Mouse (Mus musculus) left cerebral cortex, postnatal 36 days (tissue): ENCODE data around the gene Cplx1. TPM values are rescaled to one million over a fixed set of nuclear protein-coding genes. Genes with fewer than 3 reads are reported as not detected.
"Not testable (repeated sequence)": the region's sequence is repeated elsewhere in the genome, so short reads cannot be mapped to it uniquely, and the experiment has no call there.

ENCODE experiments used
- DNase-seq, 2 experiments: peaks; one replicate each; pipeline ENCODE4 v3.0.0; 2021 to 2022; ENCODE audit warnings: low spot score in 2 of 2, mixed read lengths in 1 of 2
- intact Hi-C: fragments of 180-260 bp; cut with DNase I; formaldehyde crosslinking; loops from one replicate; pipeline ENCODE4 v1.15.1; 2025
- total RNA-seq, 2 experiments: library from RNA; stranded (reverse); gene quantifications; 2 replicates each; pipeline ENCODE4 v1.2.3; 2021

Cplx1 gene
- total RNA-seq, 2 experiments from 2014 or later = 644 to 792 TPM

DNA sequence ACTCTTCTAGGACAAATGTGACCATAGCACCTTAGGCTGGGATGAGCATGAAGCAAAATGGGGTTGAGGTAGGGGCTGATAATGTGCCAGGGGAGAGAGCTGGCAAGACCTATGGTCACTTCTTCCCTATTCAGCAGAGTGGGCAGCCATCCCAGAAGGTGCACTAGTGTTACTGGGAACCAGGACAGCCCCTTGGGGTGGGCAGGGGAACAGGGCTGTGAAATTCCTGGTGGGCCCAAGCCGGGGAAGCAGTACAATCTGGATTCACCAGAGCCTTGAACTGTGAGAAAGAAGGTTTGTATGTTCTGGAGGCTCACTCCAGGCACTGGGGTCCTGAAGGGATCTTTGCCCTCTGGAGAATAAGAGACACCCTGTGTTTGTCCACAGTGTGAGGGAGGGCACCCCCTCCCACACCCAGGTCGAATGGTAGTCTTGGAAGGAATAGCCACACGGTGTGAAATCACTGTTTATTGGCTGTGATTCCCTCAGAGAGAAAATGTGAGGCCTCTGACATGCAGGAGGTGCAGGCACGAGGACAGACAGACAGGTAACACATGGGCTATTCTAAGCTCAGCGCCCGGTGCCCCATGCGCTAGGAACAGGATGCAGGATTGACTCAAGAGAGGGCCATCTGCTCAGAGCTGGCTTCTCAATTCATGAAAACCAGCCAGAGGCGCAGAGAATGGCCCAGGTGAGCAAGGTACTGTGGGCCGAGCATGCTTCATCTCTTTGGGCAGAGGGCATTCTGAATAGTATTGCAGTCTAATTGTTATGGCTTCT, 31.5 kb downstream of the Cplx1 start:
- DNase-seq = no peak
- intact Hi-C loops = no loop called here

DNA sequence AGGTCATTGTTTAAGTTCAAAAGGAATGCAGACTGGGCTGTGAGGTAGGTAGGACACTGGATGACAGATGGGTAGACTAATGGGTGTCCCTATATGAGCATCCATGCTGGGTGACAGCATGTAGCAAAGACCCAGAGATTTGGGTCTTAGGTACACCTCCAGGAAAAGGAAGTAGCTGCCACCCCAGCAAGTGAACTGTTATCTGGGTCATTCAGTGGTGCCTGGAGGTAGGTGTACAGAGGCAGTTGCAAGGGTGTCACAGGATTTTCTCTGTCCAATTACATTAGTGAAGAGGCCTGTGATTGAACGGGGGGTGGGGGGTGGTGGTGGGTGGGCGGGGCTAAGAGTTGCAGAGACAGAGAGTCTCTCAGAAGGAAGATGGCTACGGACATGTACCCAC, 33.2 kb downstream of the Cplx1 start:
- intact Hi-C loops = no loop called here
- DNase-seq = no peak

DNA sequence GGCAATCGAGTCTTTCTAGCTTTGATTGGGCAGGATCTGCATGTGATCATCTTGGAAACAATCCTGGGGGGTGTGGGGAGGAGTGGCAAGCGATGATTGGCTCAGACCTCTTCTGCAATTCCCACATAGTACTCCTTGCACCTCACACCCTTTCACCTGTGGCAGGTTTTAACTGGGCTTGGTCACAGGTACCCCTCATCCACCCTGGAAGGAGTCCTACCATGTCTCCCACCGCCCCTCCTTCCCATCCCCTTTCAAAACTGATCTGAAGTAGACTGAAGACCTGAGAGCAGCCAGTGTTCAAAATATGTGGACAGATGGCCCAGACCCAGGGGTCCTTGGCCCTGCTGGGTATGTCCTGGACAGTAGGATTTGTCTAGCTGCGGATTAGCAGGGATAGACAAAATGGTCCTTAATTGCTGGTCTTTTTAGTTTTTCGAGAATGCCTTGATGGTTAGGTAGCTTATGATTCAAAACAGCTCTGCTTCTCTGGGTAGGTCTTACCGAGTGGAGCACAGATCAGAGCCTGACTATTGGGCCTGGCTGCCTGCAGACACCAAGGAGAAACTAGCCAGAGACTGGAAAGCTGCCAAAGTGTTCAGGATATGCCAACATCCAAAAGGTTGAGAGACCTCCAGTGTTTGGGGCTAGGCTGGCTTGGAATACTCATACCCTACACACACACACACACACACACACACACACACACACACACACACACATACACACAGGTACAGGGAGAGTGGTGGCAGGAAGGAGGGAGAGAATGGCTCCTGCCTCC, 34.1 kb downstream of the Cplx1 start:
- no peak for DNase-seq
- intact Hi-C loops = no loop called here

DNA sequence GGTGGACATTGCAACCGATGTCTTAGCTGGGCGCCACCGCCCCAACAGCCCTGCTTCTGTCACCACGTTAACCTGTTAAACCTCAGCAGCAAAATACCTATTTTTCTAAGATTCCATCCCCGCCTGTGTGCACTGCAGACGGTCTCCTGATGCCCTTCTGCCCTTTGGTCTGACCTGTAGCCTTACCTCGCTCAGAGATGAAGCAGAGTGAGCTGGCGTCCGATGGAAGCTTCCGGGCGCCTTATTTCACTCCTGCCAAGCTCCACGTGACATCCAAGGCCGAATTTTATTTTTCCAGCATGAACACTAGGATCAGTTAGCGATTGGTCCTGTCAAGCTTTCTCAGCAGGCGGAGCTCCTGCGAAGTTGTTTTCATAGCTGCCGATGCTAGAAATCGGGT, 47.5 kb downstream of the Cplx1 start:
- intact Hi-C loops = no loop called here
- DNase-seq = no peak

DNA sequence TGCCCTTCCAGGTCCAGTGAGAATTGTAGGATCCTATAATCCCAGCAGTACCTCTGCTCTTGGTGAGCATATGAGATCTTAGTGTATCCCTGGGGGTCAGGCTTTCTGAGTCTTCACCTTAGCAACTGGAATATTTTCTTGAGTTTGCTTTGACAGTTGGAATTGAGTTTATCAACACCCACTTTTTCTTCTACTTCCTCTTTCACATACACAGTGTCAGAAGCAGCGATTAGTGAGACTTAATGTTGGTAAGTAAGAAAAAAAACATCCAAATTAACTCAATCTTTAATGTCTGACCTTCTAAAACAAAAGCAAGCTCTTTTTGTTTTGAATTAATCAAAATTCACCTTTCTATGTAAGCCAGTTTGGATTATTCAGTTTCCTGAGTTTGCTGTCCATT, 48.3 kb downstream of the Cplx1 start:
- intact Hi-C loops = no loop called here
- no peak for DNase-seq

DNA sequence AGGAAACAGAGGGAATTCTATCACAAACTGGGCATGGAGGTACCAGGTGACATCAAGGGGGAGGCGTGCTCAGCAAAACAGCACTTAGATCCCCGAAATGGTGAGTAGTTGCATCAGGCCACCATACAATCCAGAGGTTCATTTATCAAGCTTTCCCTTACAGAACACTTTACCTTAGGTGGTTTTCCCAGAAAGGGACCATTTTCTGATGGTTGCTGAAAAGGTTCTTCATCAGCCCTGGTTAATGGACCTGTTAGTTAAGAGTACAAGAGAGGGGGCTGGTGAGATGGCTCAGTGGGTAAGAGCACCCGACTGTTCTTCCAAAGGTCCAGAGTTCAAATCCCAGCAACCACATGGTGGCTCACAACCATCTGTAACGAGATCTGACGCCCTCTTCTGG, 63.7 kb downstream of the Cplx1 start:
- DNase-seq, intact Hi-C loops: not testable (repeated sequence)

DNA sequence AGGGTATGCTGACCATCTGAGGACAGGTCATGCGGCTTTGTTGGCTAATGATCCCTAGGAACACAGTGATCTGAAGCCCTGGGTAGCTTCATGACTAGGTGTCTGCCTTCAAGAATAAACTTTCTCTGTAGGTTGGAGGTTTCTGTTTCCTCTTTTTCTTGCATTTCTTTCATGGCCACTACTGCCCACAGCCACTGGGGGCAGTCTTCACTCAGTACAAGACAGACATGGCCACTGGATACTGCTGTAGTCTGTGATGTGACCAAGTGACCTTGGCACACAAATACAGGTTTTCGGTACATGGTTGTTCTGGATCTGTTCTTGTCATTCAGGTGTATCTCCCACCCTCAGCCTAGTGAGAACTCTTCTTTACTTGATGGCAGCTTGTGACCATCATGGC, 64.6 kb downstream of the Cplx1 start:
- intact Hi-C loops = no loop called here
- no peak for DNase-seq

DNA sequence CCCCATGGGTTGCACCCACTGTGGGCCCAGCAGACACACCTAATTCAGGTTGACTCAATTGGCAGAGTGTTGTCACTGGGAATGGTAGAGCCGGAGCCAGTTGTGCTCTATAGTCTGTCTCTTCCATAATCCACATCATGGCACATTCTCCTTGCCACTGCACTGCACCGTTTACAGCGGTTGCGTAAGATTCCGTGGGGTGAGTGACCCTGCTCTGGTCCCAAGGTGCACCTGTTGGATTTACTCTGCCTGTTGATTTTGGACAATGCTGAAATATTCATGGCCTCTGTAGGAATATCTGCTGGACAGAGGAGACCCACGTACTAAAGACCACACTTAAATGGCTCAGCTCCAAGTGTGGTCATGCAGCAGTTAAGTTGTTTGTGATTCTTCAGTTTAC, 66.8 kb downstream of the Cplx1 start:
- intact Hi-C loops = no loop called here
- DNase-seq = no peak

DNA sequence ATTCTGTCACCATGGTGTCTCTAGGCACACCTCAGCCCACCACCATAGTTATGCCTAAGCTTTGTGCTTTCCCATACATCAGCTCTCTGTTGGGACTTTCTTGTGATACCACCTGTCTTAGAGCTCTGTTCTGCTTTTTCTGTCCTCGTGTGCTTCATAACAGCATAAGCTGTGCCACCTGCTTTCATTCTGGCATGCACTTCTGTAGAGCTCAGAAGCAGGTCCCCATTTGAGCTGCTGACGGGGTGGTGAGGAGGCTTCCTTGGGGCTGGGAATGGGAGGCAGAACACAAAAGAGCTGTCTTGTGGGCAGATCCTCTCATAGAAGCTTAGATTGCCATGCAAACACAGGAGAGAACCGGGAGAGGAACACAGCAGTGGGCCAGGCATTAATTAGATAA, 73.8 kb downstream of the Cplx1 start:
- no peak for DNase-seq
- intact Hi-C loops = no loop called here

DNA sequence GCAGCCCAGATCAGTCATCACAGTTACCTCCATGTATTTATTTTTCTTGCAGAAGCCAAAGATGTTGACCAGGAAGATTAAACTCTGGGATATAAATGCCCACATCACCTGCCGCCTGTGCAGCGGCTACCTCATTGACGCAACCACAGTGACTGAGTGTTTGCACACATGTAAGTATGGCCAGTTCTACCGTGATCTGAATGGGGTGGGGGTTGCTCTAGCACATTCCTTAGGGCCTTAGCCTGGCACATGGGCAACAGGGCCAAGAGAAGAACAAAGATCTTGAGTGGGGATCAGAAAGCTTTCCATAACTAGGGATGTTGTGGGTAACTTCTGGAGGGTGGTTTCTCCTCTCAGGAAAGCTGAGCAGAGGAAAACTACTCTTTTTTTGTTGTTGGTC, 76.1 kb downstream of the Cplx1 start:
- no peak for DNase-seq
- intact Hi-C loops = no loop called here

DNA sequence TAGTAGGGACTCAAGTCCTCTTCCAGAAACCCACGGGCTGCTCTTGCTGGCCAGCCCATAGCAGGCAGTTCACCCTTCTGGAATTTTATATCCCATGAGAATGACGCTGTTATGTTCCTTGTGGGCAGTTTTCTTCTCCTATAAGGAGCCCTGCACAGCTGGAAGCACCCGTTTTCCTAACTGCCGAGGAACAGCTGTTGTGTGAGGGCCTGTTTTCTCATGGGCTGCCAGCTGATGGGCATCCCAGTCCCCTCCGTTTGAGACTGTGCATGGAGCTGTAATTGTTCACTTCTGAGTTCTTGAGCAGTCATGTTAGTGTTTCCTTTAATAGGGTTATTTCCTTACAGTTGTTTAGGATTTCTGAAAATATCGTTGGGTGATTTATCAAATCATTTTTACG, 80.2 kb downstream of the Cplx1 start:
- intact Hi-C loops = no loop called here

More for the DNA sequence above, 80.2 kb downstream of the Cplx1 start:
- DNase-seq = no peak

Other genes starting within 250 kb of the Cplx1 start
- 10 to 100 TPM; 10.8 to 13.2 TPM for gene Pigg, start 237.4 kb downstream of the Cplx1 start, total RNA-seq
- 10 to 100 TPM; 62.2 to 69.6 TPM for gene Gm42517, start 182.1 kb downstream of the Cplx1 start, total RNA-seq
- under 1 TPM; 0.30 to 0.36 TPM for gene Pde6b, start 161.6 kb downstream of the Cplx1 start, total RNA-seq
- 100 to 1,000 TPM; 230 to 258 TPM for gene Atp5k, start 115.6 kb downstream of the Cplx1 start, total RNA-seq
- under 1 TPM; 0.94 to 0.97 TPM for gene Mfsd7a, start 101.1 kb downstream of the Cplx1 start, total RNA-seq
- gene Pcgf3, start 88.8 kb downstream of the Cplx1 start, total RNA-seq = 10 to 100 TPM; 51.8 to 56.5 TPM
- gene Gak, start 79.7 kb upstream of the Cplx1 start, total RNA-seq = 10 to 100 TPM; 98.1 to 98.8 TPM
- 10 to 100 TPM; 40.7 to 41.4 TPM for gene Tmem175, start 79.7 kb upstream of the Cplx1 start, total RNA-seq
- 10 to 100 TPM; 13.8 to 18.8 TPM for gene Idua, start 110.3 kb upstream of the Cplx1 start, total RNA-seq
- 10 to 100 TPM; 40.5 to 57.7 TPM for gene Dgkq, start 119.6 kb upstream of the Cplx1 start, total RNA-seq
- gene Slc26a1, start 125.5 kb upstream of the Cplx1 start, total RNA-seq = under 1 TPM; 0.93 to 0.94 TPM
- gene Fgfrl1, start 142.4 kb upstream of the Cplx1 start, total RNA-seq = 10 to 100 TPM; 16.4 to 23.8 TPM
- not detected for gene Rnf212, start 225.0 kb upstream of the Cplx1 start, total RNA-seq
- not detected for gene Tmed11, start 245.3 kb upstream of the Cplx1 start, total RNA-seq